Mouse (Mus musculus) adrenal gland, postnatal 36 days (tissue): ENCODE data around the gene Cacna1h. TPM values are rescaled to one million over a fixed set of nuclear protein-coding genes. Genes with fewer than 3 reads are reported as not detected.

ENCODE experiments used
- DNase-seq, 2 experiments: peaks; one replicate each; pipeline ENCODE4 v3.0.0; 2021; ENCODE audit warnings: mixed read lengths in 1 of 2
- total RNA-seq, 2 experiments: library from RNA; stranded (reverse); gene quantifications; 2 replicates each; pipeline ENCODE4 v1.2.3; 2021

Gene Cacna1h
- total RNA-seq, 2 experiments from 2014 or later: 58.7 to 97.3 TPM

DNA sequence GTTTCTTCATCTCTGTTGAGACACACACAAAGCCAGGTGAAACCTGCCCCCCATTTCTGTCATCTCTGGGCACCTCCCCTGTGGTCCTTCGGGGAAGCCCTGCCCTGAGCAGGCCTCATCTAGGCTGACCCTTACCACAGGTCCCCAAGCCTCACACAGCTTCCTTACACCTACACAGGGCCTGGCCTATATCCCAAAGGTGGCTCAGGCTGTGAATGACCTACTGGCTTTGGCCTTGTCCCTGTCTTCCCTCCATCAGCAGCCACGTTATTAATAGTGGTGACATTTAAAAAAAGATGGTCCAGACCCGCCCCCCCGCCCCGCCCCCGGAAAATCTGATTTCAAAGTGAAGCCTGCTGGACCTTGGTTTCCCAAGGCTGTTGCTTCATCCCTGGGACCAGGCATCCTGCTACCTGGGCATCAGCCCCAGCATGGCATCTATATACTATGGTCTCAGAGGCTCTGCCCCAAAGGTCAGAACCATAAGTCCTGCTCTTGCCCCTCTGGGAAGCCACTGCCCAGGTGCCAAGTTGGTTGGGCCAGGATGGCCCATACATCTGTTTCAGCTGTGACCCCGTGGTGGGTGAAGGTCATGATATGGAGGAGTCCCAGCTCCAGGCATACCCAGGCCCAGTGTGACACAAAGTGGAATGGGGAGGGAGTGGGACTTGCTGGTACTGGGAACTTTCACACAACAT lies 25.1 kb downstream of the Cacna1h start:
- peak; percentile 47 to 53 for DNase-seq

DNA sequence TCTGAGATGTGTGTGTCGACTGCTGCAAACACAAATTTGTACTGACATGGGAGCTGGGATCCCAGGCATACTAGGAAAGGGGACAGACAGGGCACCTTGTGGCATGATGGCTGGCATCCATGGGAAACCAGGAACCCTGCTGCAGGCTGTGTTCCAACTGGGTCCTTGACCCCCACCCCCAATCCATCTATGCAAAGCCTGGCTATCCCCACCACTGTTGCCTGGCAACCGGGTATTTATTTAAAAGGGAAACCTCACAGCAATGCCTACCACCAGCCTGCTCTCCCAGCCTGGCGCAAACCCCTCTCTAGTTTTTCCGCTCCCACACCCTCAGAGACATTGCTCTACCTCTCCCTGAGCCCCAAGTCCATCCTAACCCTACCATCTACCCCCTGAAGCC lies 26.2 kb downstream of the Cacna1h start:
- peak; percentile 60 to 71 for DNase-seq

DNA sequence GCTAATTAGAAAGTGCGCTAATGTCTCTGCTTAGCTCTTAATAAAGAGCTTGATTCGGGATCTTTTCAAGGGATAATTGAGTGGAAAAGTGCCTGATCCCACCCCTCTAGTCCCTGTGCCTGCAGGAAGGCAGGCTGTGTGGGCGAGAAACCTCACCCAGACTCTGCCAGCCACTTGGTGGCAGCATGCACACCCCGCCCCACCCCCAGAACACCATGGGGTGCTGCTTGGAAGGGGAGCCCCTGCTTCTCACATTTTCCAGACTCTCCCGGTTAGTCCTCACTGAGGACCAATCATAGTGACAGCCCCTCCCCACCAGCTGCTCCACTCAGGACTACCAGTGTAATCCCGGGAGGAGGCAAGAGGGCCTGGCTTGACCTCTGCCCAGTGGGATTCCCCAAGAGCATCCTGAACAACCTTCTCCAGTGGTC lies 27.6 kb downstream of the Cacna1h start:
- DNase-seq: peak; percentile 55 to 76

DNA sequence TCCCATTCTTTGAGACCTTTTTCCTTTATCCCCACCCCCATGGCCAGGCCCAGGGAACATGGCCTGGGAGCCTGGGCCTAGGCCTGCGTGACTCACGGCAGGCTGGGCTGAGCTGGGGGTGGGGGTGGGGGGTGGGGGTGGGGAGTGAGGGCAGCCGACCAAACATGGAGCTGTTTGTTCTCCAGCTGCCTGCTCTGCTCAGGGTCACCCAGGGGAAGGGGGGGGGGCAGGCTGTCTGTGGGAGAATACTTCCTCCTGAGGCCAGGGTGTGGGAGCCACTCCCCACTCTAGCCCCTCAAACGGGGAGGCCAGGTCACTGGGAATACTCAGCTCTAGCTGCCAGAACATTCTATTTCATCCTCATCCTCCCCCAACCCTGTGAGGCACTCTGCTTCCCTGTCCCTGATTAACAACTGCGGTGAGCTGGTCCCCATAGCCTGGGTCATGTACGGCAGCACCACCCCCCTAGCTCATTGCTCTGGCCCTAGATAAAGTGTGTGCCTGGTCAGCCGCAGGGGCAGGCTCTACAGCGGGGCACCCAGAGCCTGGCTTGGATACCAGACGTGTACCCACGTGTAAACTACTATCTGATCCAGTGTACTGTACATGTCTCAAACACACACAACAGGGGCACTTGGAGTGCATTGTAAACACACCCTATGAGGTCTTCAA lies 28.2 kb downstream of the Cacna1h start:
- DNase-seq: peak; percentile 43 to 76

DNA sequence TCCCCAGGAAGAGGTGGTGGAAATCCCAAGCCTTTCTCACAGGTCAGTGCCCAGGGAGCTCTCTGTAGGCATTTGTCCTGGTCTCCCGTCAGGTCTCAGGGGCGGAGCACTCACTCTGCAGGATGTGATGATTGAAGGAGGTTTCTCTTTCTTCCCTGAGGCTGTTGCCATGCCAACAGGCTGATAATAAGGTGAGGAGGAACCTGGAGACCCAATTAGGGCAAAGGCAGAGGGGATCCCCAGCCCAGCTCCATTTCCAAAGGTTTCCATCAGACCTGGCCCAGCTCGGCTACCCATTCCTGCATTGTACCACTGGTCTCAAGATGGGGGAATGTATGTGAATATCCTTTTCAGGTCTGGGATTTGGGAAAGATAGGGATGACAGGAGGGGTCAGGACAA lies 29.4 kb downstream of the Cacna1h start:
- no peak for DNase-seq

DNA sequence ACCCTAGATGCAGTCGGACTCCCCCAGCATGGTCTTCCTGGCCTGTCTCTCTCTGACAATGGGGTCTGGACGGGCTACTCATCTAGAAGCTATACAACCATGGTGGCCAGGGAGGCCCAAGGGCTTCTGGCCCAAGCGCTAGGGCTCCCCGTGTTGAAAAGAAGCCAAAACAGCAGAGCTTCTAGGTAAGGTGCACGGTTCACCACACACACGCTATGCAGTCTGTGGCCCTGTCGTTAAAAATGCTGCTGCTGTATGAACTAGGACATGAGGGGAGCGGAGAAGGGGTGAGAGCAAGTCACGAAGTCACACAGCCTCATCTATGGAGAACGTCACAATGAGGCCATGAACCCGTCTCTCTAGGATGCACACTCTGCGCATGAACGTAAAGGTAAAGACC lies 31.4 kb downstream of the Cacna1h start:
- no peak for DNase-seq

DNA sequence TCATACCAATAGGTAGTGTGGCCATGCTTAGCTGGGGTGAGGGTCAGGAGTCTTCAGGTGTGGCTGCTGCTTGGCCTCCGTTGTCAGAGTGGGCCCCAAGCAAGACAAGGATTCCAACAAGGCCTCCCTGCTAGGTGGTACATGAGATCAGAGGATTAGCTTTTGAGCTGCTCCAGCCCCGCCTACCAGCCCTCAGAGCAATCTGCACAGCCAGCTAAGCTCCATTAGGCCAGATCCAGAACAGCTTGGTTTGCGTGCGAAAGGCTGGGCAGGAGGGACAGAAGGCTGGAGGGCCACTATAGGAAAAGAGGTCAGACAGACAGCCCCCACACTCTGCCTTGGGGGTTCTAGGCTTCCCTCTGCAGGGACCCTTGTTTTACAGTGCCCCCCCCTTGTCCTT lies 32.1 kb downstream of the Cacna1h start:
- no peak for DNase-seq

DNA sequence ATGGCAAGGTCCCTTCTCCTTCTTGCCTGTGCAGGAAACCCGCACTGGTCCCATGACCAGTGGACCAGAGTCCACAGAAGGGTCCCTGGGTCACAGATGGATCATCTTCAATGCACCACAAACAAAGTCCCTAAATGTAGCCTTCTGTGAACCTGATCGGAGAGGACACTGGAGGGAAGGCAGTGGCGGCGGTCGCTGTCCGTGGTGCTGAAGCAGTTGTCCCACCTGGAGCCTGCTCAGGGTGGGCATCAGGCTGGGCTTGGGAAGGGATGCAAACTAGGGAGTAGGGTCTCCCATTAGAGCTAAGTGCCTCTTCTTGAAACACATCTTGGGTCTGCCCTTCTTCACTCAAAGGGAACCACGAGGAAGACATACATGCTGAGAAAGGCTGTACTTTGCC lies 33.1 kb downstream of the Cacna1h start:
- peak; percentile 60 to 74 for DNase-seq

DNA sequence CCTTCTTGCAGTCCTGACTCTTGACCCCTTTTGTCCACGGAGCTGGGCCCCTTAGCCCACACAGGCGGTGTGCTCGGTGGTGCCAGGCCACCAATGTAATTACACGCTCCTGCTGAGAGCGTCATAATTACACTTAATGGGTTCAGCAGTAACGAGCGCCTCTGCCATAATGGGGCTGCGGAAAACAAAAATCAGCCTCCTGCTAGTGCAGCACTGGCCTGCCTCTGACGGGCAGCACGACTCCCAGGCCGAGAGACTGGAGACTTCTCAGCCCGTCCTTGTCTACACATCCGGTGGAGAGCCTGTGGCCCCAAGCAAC lies 35.1 kb downstream of the Cacna1h start:
- no peak for DNase-seq

DNA sequence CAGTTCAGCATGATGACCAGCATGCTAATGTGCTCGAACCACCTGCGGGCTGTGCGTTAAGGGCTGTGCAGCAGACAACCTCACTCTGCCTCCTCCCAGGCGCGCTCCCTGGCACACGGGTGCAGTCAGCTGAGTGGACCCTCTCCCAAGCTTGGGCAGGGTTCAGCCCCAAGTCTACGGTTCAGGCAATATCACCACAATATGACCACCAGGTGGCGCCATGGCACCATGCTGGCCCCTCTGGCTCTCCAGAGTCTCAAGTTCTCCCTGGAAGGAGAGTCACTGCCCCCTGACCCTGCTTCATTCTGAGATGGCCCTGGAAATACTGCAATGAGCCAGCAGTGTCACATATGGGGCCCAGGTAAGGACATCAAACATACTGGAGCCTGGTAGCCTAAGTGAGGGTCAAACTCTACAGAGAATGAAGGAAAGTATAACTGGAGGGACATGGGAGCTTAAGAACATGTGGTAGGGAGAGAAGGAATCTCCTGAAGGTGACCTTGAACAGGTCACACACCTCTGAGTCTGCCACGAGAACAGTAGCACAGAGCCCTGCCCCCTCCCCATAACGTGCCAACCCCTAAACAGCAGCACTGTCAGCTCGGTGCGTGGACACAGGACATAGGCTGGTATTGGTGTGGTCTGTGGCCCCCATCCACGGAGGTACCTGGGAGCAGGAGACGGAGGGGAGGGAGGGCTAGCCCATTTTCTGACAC lies 35.6 kb downstream of the Cacna1h start:
- peak; percentile 86 to 89 for DNase-seq

DNA sequence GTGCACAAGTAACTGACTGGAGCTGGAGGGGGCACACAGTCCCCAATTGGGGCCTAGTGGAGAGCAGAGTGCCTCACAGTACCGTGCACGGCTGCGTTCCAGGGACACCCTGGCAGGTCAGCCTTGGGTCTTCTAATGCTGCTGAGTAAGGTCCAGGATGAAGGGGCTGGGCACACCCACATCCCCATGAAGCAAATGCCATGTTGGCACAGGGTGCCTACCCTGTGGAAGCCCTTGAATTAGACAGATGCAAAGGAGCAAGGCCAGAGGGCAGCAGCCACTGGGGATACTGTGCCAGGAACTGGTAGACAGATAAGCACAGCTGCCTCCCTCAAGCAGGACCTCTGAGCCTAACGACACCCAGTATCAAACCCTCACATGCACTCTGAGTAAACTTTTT lies 39.1 kb downstream of the Cacna1h start:
- peak; percentile 61 to 63 for DNase-seq

DNA sequence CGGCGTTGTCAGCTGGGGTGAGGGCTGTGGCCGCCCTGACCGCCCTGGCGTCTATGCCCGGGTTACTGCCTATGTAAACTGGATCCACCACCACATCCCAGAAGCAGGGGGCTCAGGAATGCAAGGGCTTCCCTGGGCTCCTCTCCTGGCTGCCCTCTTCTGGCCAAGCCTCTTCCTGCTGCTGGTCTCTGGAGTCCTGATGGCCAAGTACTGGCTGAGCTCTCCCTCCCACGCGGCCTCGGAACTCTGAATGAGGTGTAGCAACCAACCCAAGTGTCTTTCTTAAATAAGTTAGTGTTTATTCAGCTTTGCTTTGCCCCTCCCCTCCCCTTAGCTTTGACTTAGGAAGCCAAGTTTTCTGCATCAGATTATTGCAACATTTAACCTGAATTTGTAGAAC lies 59.6 kb downstream of the Cacna1h start:
- DNase-seq: peak; percentile 57 to 62

DNA sequence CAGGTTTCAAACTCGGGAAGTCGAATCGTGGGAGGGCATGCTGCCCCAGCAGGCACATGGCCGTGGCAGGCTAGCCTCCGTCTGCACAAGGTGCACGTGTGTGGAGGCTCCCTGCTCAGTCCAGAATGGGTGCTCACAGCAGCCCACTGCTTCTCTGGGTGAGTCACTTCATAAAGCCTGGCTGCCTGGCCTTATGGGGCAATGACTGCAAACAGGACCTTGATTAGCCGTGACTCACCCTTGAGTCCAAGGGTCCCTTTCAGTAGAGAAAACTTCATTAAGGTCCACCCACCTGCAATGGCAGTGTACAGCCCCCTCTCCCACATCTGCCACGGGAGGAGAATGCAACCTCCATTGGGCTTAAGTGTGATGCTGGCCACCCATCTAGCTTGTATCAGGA lies 61.1 kb downstream of the Cacna1h start:
- peak; percentile 72 to 76 for DNase-seq

DNA sequence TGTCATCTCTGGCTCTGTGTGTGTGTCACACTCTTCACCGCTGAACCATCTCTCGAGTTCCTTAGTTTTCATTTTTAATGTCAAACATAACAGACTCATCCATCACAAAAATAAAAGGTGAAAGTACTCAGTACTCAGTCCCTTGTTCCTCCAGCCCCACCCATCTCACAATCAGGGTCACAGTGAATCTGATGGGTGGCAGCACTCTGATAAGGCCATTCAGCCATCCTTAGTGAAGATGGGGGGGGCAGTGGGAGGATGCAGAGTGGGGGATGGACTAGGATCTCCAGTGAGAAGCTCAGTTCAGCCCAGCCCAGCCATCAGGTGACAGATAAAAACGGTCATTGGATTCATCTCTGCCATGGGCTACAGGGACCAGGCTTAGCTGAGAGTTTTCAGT lies 64.6 kb downstream of the Cacna1h start, which contains the start of gene Tpsg1:
TSS of gene Tpsg1 (plus strand) at position 301 of the 400 bp plus-strand sequence.
- DNase-seq: no peak

DNA sequence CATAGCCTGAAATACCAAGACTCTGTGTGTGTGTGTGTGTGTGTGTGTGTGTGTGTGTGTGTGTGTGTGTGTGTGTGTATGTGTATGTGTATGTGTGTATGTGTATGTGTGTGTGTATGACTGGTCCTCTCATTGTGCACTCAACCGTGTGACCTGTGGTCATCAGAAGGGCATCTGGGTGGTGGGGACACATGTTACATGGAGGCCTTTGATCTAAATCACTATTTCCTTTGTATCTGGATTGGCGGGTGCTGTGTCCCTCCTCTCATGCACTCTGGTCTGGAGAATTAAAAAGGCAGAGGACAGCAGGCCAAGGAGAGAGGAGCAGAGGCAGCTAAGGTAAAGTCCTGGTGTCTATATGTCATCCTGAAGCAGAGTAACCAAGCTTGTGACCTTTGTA lies 67.6 kb downstream of the Cacna1h start, which contains the start of gene Tpsb2:
TSS of gene Tpsb2 (plus strand) at position 301 of the 400 bp plus-strand sequence.
- DNase-seq: no peak

DNA sequence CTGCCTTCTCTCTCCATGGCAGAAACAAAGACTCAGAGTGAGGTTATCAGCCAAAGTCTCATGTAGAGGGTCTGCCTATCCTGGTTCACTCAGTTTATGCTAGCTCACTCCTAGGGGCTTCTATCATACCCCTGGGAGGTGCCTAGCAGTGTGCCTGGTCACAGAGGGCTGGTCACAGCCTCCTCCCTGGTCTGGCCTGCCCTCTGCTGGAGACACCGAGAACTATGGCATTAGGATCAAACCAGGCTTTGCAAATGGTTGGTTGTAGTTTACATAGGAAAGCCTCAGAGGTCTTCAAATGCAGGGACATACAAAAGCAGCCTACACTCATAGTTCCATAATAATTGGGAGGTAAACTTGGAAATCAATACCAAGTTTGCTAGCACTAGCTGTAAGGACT lies 69.9 kb downstream of the Cacna1h start:
- DNase-seq: peak; percentile 72 to 81

DNA sequence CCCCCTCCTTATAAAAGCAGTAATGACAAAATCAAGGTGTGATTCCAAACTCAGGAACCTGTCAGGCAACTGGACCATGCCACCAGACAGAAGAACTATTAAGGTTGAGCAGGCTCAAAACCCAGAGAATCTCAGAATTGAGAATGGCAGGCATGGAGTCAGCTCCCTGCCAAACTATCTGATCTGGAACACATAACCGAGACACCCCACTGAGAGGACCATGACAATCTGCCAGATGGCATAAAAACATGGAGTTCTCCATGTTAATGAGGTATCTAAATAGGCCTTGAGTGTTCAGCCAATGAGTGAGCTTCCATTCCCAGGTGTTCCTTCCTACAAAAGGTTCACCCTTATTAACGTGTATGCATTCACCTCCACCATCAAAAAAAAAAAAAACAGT lies 72.3 kb downstream of the Cacna1h start:
- DNase-seq: no peak

DNA sequence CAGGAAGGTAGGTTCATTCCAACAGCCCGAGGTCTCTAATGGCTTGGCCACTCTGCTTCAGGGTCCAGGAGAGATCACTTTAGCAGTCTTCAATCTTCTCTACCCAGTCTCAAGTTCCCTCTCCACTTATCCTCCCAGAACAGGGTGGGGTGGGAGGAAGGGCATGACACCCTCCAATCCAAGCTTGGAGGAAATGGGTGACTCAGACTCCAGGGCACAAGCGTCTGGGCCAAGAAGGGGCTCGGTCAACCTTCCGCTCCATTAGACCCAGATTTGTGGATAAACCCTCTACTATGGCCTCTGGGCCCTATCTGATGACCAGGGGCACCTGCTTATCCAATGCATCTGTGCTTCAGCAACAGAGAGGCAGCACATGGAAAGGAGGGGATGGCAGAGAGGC lies 88.1 kb downstream of the Cacna1h start, which contains the start of gene Tpsab1:
TSS of gene Tpsab1 (minus strand) at position 101 of the 400 bp plus-strand sequence.
- DNase-seq: no peak

DNA sequence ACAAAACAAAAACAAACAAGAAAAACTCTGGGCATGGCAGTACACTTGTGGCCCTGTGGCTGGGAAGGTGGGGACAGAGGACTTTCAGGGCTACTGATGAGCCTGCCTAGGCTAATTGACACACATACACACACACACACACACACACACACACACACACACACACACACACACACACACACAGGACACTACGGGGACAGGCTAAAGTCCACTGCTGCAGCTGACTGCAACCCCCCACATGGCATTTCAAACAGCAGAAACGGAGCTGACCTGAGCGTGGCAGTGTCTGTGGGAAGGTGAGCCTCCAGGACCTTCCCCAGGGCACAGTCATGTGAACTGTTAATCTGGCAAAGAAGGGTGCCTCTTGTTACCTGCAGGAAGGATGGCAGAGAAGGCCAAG lies 92.1 kb downstream of the Cacna1h start:
- DNase-seq: no peak

DNA sequence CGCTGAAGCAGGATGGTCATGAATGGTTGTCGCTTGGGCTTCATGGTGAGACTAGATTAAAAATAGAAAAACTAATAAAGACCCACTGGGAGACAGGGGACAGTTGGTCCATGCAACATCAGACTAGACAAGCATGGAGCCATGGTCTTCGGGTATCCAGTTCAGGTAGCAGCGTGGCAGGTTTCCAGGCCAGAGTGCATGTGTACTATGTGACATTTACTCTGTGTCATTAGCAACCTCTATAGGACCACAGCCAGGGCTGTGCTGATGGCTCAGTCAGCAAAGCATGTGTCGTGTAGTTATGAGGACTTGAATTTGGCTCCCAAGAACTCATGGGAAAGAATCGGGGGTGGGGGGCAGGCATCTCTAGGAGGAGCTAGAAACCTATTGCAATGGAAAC lies 93.6 kb downstream of the Cacna1h start:
- no peak for DNase-seq

DNA sequence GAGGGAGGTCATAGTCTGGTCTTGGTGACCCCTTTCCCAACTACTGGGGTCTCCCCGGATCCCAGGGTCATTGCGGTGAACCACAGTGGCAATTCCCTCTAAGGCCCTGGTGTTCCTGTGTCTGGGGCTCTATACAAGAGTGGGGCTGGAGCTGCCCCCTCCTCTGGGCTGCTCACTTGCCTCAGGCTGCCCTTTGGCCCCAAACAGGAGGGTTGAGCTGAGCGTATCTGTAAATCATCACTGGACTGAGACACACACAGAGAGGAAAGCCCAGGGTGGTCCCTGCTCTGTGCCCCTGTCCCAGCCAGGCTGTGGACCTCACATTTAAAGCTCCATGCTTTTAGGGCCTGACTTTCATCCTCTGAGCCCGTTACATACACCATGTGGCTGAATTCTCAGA lies 95.4 kb downstream of the Cacna1h start:
- no peak for DNase-seq

DNA sequence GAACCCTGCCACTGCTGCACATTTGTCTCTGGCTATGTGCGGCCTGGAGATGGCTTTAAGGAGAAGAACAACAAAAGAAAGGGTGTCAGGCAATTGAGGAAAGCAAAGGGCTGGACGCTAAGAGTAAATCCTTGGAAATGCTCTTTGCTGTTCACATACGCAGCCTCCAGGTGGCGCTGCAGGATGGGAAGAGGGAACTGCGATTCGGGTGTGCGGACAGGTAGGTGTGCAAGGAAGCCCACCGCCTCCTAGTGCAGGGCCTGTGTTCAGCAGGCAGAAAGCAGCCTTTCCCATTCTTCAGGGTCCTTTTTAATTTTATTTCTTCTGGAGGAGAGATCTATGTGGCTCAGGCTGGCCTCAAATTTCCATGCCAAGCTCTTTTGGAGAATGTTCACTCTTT lies 99.6 kb downstream of the Cacna1h start:
- peak; percentile 74 to 77 for DNase-seq

DNA sequence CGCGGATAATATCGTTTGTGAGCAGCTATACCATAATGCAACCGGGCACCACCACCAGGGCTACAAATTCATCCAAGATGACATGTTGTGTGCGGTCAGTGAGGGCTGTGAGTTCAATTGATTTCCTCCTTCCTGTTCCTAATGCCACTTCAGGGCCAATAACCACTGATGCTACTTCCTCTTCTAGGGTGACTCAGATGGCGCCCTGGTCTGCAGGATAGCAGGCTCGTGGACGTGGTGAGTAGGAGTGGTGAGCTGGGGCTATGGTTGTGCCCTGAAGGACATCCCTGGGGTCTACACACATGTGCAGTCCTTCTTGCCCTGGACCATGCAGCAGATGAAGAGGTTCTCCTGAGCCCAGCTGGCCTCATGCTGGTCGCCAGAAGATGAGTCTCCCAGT lies 101.3 kb downstream of the Cacna1h start:
- DNase-seq: no peak
